Mouse (Mus musculus) gonadal fat pad, adult 2 months (tissue): ENCODE results near the gene Kpna7. TPM values are rescaled to one million over a fixed set of nuclear protein-coding genes. Genes with fewer than 3 reads are reported as not detected.
"Not testable (repeated sequence)": the region's sequence is repeated elsewhere in the genome, so short reads cannot be mapped to it uniquely, and the experiment has no call there.

ENCODE experiments used
- DNase-seq: peaks from one replicate; pipeline ENCODE4 v3.0.0-alpha.2; 2012; ENCODE audit warnings: low read depth
- polyA plus RNA-seq: library from polyadenylated mRNA; depleted of rRNA; stranded (reverse); fragments of >200 nt; gene quantifications from 2 replicates; pipeline ENCODE4 v1.2.3, GENCODE M21; 2012

Kpna7 gene
- polyA plus RNA-seq, 1 experiment, result not detected

DNA sequence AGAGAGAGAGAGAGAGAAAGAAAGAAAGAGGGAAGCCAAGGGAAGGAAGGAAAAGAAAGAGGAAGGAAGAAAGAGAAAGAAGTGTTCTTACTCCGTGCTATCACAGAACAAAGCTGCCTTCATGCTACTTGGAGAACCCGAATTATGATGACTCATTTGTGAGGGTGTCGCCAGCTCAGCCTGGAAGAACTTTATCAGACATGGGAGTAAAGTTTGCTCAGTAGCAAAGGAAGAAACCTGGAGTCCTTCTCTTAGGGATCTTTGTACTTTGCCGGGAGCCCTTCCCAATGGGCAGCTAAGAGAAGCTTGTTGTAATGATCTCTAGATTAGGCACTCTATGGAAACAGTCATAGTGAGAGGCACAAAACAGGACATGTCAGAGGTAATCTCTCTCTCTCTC lies 18.9 kb upstream of the Kpna7 start:
- DNase-seq, result no peak

DNA sequence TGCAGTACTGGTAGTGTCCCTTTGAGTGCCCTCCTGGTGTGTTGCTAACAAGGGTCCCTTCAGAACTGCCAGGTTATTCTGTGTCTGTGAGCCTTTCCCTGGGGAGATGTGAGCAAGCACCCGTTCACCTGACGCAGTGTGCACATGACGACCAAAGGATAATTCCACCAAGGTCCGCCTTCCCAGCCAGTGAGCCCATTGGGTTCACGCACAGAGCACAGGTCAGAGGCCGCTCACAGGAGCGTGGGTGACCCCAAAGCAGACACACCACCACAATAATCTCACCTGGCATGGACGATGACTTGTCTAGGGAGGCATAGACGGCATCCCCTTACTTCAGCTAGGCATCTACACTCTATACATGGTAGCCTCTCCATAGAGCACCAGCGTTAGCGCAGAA lies 17.6 kb upstream of the Kpna7 start:
- not testable (repeated sequence) for DNase-seq

DNA sequence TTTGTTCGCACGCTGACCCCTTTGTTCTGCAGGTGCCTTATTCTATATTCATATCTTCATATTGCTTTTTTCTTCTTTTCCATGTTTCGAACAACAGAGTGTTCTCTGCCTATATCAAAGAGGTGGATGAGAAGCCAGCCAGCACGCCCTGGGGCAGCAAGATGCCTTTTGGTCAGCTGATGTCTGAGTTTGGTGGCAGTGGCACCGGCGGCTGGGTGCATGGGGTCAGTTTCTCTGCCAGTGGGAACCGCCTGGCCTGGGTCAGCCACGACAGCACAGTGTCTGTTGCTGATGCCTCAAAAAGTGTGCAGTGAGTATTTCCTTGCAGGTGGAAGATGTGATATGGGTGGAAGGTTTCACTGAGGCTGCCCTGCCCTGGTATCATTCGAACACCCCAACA lies 17.1 kb upstream of the Kpna7 start:
- no peak for DNase-seq

DNA sequence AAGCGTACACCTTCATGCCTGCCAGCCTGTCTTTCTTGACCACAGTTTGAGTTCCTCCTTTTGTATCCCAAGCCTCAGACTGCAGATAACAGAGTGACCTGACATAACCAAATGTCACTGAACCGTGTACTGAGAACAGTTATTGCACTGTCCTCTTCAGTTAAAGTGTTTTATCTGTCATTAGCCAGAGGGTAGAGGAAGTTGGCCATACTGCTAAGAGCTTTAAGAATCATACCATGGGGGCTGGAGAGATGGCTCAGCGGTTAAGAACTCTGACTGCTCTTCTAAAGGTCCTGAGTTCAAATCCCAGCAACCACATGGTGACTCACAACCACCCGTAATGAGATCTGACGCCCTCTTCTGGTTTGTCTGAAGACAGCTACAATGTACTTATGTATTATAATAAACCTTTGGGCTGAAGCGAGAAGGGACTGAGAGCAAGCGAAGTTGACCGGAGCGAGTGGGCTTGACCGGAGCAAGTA lies 14.6 kb upstream of the Kpna7 start:
- no peak for DNase-seq

DNA sequence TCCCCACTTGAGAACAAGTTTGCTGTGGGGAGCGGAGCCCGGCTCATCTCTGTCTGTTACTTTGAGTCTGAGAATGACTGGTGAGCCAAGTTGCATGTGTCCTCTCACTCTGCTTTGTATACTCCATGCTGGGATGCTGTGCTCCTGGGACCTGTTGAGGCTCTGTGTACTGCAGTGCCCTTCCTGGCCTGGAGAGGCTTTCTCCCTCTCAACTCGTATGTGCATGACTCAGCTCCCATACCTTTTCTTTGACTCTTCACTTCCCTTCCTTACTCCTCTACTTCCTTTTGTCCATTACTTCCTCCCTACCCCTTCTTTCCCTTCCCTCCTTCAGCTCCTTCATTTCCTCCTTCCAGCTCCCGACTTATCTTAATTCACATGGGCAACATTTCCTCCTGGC lies 12.4 kb upstream of the Kpna7 start:
- DNase-seq, result no peak

DNA sequence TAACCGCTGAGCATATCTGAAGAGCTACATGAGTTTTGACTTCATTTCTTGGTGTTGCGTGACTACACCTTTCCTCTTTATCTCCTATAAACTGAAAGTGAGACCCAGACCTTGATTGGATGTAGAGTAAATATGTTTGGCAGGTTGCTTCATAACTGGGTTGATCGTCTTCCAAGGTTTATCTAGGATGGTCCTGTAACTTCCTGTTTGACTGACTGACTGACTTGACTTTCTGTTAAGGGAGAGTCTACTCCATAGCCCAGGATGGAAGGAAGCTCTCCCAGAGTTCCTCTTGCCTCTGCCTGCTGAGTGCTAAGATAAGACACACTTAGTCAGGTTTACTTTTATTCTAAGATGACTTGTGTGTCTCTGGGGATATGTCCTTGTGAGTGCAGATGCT lies 6.0 kb upstream of the Kpna7 start:
- DNase-seq, result no peak

DNA sequence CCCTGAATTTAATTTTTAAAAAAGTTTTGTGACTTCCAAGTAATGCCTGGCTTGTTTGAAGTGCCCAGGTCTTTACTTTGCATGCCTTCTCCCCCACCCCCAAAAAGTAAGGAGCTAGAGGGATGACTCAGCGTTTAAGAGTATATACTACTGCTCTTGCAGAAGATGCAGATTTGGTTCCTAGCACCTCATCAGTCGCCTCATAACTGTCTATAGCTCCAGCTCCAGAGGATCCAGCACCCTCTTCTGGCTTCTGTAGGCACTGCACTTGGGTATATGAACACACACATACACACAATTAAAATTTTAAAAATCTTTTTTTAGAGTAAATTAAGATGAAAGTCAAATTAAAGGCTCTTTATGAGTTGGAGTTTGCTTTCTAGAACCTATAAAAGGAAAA lies 4.4 kb upstream of the Kpna7 start:
- DNase-seq, result no peak

DNA sequence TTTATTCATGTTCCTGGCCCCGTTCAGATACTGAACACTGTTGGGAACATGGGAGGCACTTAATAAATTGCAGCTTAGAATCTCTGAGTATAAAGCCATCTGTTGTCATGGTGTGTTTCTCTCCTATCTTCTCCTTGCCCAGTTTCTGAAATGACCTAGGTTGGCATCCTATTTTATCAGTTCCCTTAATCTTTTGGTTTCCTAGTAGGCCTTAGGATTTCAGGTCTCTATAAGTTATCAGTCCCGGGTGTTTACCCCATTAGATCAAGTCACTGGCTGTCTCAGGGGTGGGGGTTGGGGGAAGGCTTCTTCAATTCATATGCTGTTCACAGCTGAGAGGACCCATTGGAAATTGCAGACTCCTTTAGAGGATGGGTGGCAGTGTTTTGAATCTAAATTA lies 992 bp upstream of the Kpna7 start:
- no peak for DNase-seq

DNA sequence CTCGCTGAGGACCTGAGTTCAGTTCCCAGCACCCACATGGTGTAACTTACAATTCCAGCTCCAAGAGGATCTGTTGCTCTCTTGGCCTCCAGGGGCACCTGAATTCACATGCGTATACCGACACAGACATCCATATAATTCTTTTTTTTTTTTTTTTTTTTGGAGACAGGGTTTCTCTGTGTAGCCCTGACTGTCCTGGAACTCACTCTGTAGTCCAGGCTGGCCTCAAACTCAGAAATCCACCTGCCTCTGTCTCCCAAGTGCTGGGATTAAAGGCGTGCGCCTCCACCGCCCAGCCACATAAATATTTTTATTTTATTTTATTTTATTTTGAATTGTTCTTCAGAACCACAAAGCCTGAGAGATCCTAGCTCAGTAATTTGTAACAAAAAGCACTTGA lies 629 bp downstream of the Kpna7 start:
- not testable (repeated sequence) for DNase-seq

DNA sequence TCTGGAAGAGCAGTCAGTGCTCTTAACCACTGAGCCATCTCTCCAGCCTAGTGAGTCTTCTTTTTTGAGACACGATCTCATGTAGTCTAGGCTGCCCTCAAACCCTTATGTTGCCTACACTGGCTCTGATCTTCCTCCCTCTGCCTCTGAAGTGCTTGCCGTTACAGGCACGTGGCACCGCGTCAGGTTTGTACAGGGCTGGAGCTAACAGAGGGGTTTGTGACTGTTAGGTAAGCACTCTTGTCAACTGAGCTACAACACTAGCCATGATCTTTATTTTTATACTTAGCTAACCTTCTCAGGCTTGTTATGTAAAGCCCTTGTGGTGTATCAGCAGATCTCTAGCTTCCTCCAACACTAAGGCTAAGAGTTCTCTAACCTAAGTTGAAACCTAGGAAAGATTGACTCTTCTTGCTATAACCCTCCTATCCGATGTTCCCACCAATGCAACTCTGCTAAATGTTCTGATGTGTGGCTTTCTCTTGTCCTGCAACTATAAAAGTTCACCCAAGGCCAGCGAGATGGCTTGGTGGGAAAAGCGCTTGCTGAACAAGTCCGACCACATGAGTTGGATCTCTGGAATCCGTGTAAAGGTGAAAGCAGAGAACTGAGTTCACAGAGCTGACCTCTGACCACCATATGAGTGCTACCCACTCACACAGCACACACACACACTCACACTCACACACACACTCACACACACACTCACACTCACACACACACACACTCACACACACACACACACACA lies 1.8 kb downstream of the Kpna7 start:
- no peak for DNase-seq

DNA sequence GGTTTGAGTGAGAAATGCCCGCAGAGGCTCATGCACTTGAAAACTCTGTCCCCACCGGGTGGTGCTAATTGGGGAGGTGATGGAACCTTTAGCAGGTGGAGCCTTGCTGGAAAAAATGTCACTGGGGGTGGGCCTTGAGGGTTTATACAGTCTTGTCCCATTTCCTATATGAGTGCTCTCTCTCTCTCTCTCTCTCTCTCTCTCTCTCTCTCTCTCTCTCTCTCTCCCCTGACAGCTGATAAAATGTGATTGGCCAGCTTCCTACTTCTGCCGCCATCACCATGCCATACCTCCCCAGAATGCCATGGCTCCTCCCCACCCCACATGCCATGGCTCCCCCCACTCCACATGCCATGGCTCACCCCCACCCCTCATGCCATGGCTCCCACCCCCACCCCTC lies 8.7 kb downstream of the Kpna7 start:
- no peak for DNase-seq

DNA sequence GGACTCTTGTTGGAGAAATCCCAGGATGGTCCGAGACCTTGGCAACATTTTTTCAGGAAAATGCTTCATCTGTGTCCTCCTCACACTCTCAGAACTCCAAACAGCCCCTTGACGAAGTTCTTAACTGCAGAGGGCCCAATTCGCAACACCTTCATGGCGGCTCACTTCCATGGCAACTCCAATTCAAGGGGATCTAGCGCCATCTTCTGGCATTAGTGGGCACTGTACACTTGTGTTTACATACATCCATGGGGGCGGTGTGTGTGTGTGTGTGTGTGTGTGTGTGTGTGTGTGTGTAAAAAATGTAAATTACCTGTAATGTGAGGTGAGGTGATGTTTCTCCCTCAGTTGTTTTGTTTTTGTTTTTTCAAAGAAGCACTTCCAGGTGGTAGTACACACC lies 12.5 kb downstream of the Kpna7 start:
- DNase-seq, result no peak

DNA sequence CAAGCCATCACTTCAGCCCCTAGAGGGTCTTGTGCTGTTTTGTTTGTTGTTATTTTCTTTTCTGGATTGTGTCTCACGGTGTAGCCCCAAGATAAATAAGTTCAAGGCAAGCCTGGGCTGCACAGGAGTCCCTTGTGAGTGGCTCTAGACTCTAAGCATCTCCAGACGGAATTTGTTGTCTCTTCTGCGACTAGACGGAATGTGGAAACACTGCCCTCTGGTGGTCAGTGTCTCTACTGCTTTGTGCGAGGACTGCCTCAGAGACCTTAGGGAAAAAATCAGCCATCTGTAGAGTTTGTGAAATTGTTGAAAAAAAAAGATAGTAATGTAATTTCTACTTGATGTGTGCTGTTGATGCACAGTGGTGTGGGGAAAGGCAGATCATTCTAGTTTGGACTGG lies 14.1 kb downstream of the Kpna7 start:
- no peak for DNase-seq

DNA sequence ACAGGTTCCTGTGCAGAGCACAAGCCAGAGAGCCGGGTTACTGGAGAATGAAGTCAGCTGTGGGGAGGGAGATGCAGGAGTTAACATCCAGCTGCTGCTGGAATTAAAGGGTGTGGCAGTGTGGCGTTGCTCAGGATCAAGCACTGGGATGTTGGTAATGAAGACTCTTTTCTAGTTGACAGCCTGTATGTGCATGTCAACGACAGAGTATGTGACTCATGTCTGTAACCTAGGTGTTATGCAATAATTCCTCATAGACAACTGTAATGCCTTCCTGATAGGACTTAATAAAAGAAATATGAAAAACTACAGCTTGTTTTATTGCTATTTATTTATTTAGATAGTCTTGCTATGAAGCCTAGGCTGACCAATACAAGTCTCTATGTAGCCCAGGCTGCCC lies 15.0 kb downstream of the Kpna7 start:
- DNase-seq, result no peak

DNA sequence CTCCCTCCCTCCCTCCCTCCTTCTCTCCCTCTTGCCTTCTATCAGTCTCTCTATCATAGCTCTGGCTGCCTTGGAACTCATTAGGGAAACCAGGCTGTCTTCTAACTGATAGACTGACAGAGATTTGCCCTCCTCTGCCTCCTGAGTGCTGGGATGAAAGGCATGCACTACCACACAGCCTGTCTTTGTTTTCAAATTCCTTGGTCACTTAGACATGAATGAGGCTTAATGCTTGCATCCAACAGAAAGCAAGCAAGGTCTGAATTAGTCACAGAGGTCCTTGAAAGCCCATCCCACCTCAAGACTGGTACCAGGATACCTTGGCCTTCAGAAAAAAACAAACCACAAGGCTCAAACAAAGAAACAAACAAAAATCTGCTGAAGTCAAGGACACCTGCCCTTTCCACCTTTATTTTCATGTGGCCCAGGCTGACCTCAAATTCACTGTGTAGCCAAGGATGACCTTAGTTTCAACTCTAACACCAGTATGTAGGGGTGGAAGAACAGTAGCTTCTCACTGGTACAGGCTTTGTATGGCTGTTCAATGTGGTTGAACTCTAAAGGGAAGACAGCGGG lies 19.0 kb downstream of the Kpna7 start:
- no peak for DNase-seq

DNA sequence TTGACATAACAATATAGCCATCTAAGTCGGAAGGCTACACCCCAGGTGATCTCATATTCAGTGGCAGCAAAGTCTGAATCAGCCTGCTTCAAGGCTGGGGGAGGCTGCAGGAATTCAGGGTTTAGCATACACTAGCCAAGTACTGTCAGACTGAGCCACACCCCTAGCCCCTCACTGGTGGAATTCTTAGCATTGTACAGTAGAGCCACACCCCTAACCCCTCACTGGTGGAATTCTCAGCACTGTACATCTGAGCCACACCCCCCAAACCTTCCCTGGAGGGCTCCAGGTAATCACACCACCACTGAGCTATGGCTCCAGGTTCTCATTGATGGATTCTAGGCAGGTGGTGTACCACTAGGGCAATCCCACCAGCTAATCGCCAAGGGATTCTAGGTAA lies 24.3 kb downstream of the Kpna7 start:
- no peak for DNase-seq

DNA sequence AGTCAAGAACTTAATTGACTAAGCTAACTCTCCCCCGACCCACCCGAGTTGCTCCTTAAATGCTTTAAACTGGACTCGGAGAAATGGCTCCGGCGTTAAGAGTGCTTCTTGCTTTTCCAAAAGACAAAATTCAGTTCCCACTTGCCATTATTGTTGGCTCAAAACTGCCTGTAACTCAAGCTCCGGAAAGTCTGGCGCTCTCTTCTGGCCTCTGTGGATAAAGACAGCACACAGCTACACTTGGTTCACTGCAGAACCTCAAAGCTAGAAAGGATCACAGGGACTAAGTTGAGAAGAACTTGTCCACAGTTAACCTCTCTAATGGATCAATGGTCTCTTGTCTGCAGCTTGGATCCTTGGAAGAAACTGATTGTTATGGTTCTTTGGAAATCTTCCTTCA lies 25.1 kb downstream of the Kpna7 start:
- no peak for DNase-seq

DNA sequence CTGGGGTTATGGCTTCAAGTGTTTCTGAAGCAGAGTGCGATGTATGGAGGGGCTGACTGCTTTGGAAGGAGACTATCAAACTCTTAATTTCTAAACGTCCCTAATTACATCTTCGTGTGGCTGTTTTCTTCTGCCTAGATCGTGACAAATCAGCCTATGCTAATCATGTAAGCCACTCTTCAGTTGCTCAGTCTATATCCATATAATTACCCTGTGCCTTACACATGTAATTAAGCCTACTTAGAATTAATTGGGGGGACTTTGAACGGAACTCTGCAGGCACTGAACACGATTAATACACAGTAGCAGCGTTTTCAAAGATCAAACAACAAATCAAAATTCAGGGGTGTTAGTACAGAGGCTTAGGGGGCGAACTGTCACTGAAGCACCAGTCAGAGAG lies 25.9 kb downstream of the Kpna7 start:
- no peak for DNase-seq

DNA sequence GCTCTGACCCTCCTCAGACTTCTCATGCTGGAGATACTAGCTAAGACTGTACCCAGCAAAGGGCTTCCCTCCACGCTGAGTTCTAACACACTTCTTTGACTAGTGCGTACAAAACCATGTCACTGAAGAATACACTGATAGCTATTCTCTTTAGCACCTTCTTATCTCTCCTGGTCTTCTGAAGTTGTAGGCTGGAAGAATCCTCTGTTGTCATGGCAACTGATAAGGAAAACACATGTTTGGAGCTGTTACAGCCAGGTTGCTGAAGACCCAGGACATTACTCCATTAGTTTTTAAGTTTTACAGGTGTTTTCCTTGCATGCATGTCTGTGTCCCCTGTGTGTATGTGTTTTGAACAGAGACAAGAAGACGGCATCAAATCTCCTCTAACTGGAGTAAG lies 29.6 kb downstream of the Kpna7 start:
- DNase-seq, result not testable (repeated sequence)

DNA sequence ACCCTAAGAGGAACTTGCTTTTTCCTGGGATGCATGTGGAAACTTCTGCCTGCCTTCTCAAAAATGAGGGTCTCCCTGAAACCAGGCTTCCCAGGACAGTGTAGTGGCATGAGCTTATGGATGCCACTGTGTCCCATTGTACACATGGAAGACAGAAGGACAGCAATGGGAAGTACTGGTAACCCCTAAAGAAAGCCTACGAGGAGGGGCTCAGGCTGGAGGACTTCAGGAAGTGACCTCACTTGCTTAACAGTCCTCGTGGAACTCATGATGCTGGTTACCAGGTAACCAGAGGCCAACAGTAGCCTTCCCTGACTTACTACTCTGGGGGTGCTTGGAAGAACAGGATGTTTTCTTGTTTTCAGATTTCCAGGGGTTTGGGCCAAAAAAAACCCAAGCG lies 41.1 kb downstream of the Kpna7 start, which contains the start of gene 1700018F24Rik:
1700018F24Rik (plus strand) TSS at position 301 of the 400 bp plus-strand sequence.
- DNase-seq, result not testable (repeated sequence)

DNA sequence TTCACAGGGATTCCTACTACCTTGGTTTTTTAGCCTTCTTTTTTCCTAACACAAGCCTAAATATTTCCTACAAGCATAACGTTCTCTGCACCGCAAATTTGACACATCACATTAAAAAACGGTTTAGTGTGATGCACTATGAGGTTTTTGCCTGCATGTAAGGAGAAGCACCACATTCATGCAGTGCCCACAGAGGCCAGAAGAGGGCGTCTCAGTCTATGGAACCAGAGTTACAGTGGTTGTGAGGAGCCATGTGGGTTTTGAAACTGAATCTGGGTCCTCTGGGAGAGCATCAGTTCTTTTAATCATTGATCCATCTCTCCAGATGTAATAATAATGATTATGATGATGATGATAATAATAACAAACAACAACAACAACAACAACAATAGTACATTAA lies 42.2 kb downstream of the Kpna7 start:
- DNase-seq, result no peak

DNA sequence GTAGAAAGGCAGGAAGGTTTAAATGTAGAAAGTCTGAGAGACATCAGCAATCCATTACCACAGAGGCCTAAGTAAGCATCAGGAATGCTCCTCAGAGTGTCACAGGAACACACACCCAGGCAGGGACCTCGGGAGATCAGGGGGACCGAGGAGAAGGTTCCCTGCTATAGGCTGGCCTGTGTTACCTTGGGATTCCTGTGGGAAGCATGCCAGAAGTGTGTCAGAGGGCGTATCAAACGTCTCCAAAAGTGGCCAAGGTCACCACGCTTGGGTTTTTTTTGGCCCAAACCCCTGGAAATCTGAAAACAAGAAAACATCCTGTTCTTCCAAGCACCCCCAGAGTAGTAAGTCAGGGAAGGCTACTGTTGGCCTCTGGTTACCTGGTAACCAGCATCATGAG lies 51.4 kb downstream of the Kpna7 start, which contains the start of gene Gm4871:
Gm4871 (minus strand) TSS at position 364 of the 400 bp plus-strand sequence.
- DNase-seq, result not testable (repeated sequence)

DNA sequence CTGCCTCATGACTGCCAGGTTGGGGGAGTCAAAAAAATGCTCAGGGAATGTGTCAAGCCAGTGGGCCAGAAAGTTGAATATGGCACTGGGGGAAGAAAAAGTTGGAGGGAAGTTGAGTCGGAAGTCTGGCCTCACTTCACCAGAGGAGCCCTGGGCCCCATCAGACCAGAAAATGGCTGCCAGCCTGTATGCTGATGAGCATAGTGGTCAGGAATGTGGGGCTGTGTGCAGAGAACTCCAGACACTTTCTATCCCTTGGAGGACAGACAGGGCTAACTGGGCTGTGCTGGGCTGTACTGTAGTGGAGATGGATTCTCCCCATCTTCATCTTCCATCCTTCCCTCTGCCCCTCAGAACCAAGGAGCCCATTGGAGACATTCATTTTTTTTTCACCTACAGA lies 53.4 kb downstream of the Kpna7 start:
- DNase-seq, result not testable (repeated sequence)

DNA sequence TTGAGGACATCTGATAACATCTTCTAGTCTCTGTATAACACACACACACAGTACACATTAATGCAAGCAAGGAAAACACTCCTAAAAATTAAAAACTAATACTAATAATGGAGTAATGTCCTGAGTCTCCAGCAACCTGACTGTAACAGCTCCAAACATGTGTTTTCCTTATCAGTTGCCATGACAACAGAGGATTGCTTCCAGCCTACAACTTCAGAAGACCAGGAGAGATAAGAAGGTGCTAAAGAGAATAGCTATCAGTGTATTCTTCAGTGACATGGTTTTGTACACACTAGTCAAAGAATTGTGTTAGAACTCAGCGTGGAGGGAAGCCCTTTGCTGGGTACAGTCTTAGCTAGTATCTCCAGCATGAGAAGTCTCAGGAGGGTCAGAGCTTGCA lies 63.1 kb downstream of the Kpna7 start:
- not testable (repeated sequence) for DNase-seq
